Mouse (Mus musculus) G1E (cell line): ENCODE results near the gene Aox4. TPM values are rescaled to one million over a fixed set of nuclear protein-coding genes. Genes with fewer than 3 reads are reported as not detected.

Experiments
- ATAC-seq: 2 replicates; pipeline ENCODE4 v1.8.0; 2016; ENCODE audit warnings: mild to moderate bottlenecking; ENCODE audit not compliant: insufficient number of reproducible peaks, poor library complexity, low FRiP score, severe bottlenecking; ENCODE audit errors: extremely low read depth
- DNase-seq: peaks from one replicate; pipeline ENCODE4 v3.0.0; 2012; ENCODE audit warnings: low spot score
- H3K27me3 ChIP-seq: 2 replicates; pipeline ENCODE4 v1.6.1; 2012; ENCODE audit warnings: mild to moderate bottlenecking, low read length, inconsistent platforms; ENCODE audit not compliant: insufficient read depth
- H3K36me3 ChIP-seq: replicated peaks from 2 replicates; pipeline ENCODE3; 2012; ENCODE audit warnings: mild to moderate bottlenecking, inconsistent platforms
- H3K4me1 ChIP-seq: 2 replicates; pipeline ENCODE4 v1.6.1; 2012; ENCODE audit warnings: low read depth, low read length, inconsistent platforms, mixed read lengths; ENCODE audit not compliant: insufficient read depth
- H3K4me3 ChIP-seq: 2 replicates; pipeline ENCODE4 v1.5.1; 2012; ENCODE audit warnings: low read depth, mild to moderate bottlenecking, inconsistent platforms, low read length, moderate library complexity, mixed read lengths
- H3K9me3 ChIP-seq: replicated peaks from 2 replicates; pipeline ENCODE4 v1.6.1; 2012; ENCODE audit warnings: inconsistent platforms
- CTCF ChIP-seq: IDR thresholded peaks from 2 replicates; pipeline ENCODE4 v1.5.1; 2012; ENCODE audit warnings: low read depth, low read length, inconsistent platforms, mixed read lengths
- GATA1 ChIP-seq: IDR thresholded peaks from 2 replicates; pipeline ENCODE4 v1.6.1; 2012; ENCODE audit warnings: borderline replicate concordance, low read length, inconsistent platforms, mixed read lengths
- GATA2 ChIP-seq: IDR thresholded peaks from 2 replicates; pipeline ENCODE4 v1.6.1; 2012; ENCODE audit warnings: low read depth, low read length, inconsistent platforms, borderline replicate concordance
- POLR2AphosphoS5 ChIP-seq: IDR thresholded peaks from 2 replicates; pipeline ENCODE4 v1.6.1; 2012; ENCODE audit warnings: low read depth, low read length, inconsistent platforms; ENCODE audit not compliant: insufficient replicate concordance
- TAL1 ChIP-seq: conservative IDR thresholded peaks from 2 replicates; pipeline ENCODE4 v1.6.1; 2012; ENCODE audit warnings: low read depth, low read length, inconsistent platforms, mixed read lengths
- polyA plus RNA-seq: library from polyadenylated mRNA; stranded (reverse); fragments of >175 nt; gene quantifications from 2 replicates; pipeline ENCODE4 v1.2.3, GENCODE M21; 2012
- total RNA-seq, 2 experiments: library from RNA; stranded (forward) in 1 of 2; stranded (reverse) in 1 of 2; fragments of 200-1000 nt in 1 of 2; fragments of >200 nt in 1 of 2; fragmentation: Nextera tagmentation in 1 of 2; gene quantifications; 2 replicates each; pipeline ENCODE4 v1.2.3; 2014 to 2017

Gene Aox4
- total and polyA plus RNA-seq, 3 experiments, result 0.07 to 6.1 (median 0.82) TPM

GRCm38 (mm10) chr1:58303009-58303408 is 92.8 kb downstream of the Aox4 start:
- H3K4me1 ChIP-seq, result peaks cover 32% of the 10 kb centered on the region
- no peaks in the 10 kb centered on the region for H3K9me3 ChIP-seq
- no peak for ATAC-seq
- H3K4me3 ChIP-seq, result no peak overlapping the region
- TF ChIP-seq GATA1 (no peak), CTCF (no peak), POLR2AphosphoS5 (no peak), TAL1 (no peak), GATA2 (no peak)
- no peaks in the 10 kb centered on the region for H3K36me3 ChIP-seq
- DNase-seq, result no peak
- H3K27me3 ChIP-seq, result peaks cover 31% of the 10 kb centered on the region

- Histone ChIP-seq H3K4me1 (peaks cover 32% of the 10 kb centered on the region), H3K27me3 (peaks cover 30% of the 10 kb centered on the region), H3K9me3 (no peaks in the 10 kb centered on the region), H3K36me3 (no peaks in the 10 kb centered on the region), H3K4me3 (peak overlapping the region; percentile 23; the same call in 1 of the 2 replicates)
- ATAC-seq (peak; percentile 67), DNase-seq (peak; percentile 67)
- no peak for TF ChIP-seq CTCF
- no peak for TF ChIP-seq POLR2AphosphoS5
- TF ChIP-seq GATA1, result no peak
- TF ChIP-seq TAL1, result no peak
- TF ChIP-seq GATA2, result no peak
Measured at GRCm38 (mm10) chr1:58303726-58304125, 93.5 kb downstream of the Aox4 start.

DNA sequence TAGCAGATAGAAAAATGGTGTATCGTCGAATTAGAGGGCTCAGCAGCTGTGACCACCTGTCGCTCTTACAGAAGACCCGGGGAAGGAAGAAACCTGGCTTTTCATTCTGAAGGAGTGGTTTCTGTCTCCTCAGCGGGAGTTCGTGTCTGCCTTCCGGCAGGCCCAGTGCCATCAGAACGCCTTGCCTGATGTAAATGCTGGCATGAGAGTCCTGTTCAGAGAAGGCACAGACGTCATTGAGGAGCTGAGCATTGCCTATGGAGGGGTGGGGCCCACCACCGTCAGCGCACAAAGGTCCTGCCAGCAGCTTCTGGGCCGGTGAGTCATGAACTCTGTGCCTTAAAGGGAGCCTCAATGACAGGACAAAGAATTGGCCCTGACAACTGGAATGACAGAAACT is 94.1 kb downstream of the Aox4 start:
- H3K4me3 ChIP-seq, result no peak overlapping the region
- TF ChIP-seq CTCF (no peak), GATA2 (no peak), GATA1 (no peak)
- no peaks in the 10 kb centered on the region for H3K36me3 ChIP-seq
- DNase-seq (no peak), ATAC-seq (no peak)
- H3K9me3 ChIP-seq, result no peaks in the 10 kb centered on the region
- peaks cover 26% of the 10 kb centered on the region for H3K27me3 ChIP-seq
- H3K4me1 ChIP-seq, result peaks cover 32% of the 10 kb centered on the region

- peaks cover 30% of the 10 kb centered on the region for H3K4me1 ChIP-seq
- DNase-seq (no peak), ATAC-seq (no peak)
- H3K36me3 ChIP-seq, result no peaks in the 10 kb centered on the region
- no peak overlapping the region for H3K4me3 ChIP-seq
- no peak for TF ChIP-seq CTCF
- TF ChIP-seq GATA1, result no peak
- TF ChIP-seq TAL1, result no peak
- no peak for TF ChIP-seq POLR2AphosphoS5
- TF ChIP-seq GATA2, result no peak
- H3K9me3 ChIP-seq, result no peaks in the 10 kb centered on the region
- peaks cover 16% of the 10 kb centered on the region for H3K27me3 ChIP-seq
Measured at GRCm38 (mm10) chr1:58307181-58307580, 97.0 kb downstream of the Aox4 start.

DNA sequence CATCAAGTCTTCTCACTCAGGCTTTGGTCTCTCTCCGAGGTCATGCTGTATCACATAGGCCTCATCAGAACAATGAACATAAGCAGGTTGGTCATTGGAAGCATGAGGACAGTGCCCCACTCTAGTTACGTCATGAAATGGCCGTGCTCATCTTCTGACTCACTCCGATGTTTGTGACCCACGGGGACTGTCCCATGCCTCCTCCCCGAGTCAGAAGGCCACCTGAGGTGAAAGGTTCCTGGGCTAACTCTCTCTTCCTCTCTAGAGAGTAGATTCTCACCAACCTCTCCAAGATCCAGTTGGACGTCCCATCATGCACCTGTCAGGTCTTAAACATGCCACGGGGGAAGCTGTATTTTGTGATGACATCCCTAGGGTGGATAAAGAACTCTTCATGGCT is 98.4 kb downstream of the Aox4 start:
- no peaks in the 10 kb centered on the region for H3K9me3 ChIP-seq
- H3K4me3 ChIP-seq, result no peak overlapping the region
- no peaks in the 10 kb centered on the region for H3K36me3 ChIP-seq
- no peak for DNase-seq
- no peak for ATAC-seq
- peaks cover 18% of the 10 kb centered on the region for H3K4me1 ChIP-seq
- no peak for TF ChIP-seq CTCF
- TF ChIP-seq GATA2, result no peak
- no peak for TF ChIP-seq GATA1
- TF ChIP-seq TAL1, result no peak
- peaks cover 18% of the 10 kb centered on the region for H3K27me3 ChIP-seq

- no peaks in the 10 kb centered on the region for H3K9me3 ChIP-seq
Measured at GRCm38 (mm10) chr1:58309853-58310252, 99.7 kb downstream of the Aox4 start.

DNA sequence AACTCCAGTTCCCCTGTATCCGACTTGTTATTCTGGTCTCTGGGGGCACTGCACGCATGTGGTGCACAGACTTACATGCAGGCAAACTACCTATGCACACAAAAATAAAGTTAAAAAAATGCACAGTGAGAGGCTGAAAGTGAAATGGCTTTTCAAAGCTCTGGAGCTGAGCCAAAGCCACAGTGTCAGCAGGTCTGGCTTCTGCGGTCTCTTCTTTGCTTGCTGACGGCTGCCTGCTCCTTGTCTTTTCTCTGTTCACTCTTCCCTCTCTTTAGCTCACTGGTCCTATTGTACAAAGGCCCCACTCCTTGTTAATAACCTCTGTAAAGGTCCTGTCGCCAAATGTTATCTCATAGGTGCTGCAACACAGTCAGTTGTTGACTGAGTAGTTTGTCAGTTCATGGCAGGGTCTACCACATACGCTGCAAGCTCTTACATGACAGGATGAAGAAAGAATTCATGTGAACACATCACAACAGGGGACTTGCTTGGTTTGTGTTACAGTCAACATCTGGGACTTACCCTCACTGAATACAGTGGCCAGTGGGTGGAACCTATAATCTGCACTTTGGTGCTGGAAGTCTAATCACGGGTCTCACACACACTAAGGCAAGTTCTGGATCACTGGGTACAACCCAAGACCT is 101.1 kb downstream of the Aox4 start:
- DNase-seq, result no peak
- Histone ChIP-seq H3K4me1 (peaks cover 11% of the 10 kb centered on the region; the same call in 1 of the 2 replicates), H3K9me3 (no peaks in the 10 kb centered on the region), H3K27me3 (peaks cover 18% of the 10 kb centered on the region), H3K4me3 (no peak overlapping the region), H3K36me3 (no peaks in the 10 kb centered on the region)
- TF ChIP-seq POLR2AphosphoS5, result no peak
- no peak for TF ChIP-seq CTCF
- no peak for TF ChIP-seq GATA2
- no peak for TF ChIP-seq TAL1
- no peak for TF ChIP-seq GATA1
- ATAC-seq, result no peak

More at GRCm38 (mm10) chr1:58309853-58310252, 99.7 kb downstream of the Aox4 start:
- TF ChIP-seq CTCF (no peak), TAL1 (no peak)
- no peak for DNase-seq
- no peaks in the 10 kb centered on the region for H3K36me3 ChIP-seq
- peaks cover 16% of the 10 kb centered on the region for H3K27me3 ChIP-seq
- H3K4me3 ChIP-seq, result no peak overlapping the region
- no peak for ATAC-seq
- peaks cover 8% of the 10 kb centered on the region; the same call in 1 of the 2 replicates for H3K4me1 ChIP-seq
